Mouse (Mus musculus) layer of hippocampus, adult 18-20 months (tissue): ENCODE measurements around the gene Ppp1r15a. TPM values are rescaled to one million over a fixed set of nuclear protein-coding genes. Genes with fewer than 3 reads are reported as not detected.
"Not testable (repeated sequence)": the region's sequence is repeated elsewhere in the genome, so short reads cannot be mapped to it uniquely, and the experiment has no call there.

Experiments
- DNase-seq, 2 experiments: peaks; one replicate each; pipeline ENCODE4 v3.0.0; 2022; ENCODE audit warnings: low spot score in 2 of 2
- total RNA-seq, 2 experiments: library from RNA; stranded (reverse); gene quantifications; 2 replicates each; pipeline ENCODE4 v1.2.3; 2021

The Ppp1r15a gene
- total RNA-seq, 2 experiments from 2014 or later: 22.1 to 23.3 TPM

GRCm38 (mm10) chr7:45520605-45521004 is 5.5 kb downstream of the Ppp1r15a start:
- no peak for DNase-seq

GRCm38 (mm10) chr7:45519345-45520120 is 6.5 kb downstream of the Ppp1r15a start:
- no peak for DNase-seq

DNA sequence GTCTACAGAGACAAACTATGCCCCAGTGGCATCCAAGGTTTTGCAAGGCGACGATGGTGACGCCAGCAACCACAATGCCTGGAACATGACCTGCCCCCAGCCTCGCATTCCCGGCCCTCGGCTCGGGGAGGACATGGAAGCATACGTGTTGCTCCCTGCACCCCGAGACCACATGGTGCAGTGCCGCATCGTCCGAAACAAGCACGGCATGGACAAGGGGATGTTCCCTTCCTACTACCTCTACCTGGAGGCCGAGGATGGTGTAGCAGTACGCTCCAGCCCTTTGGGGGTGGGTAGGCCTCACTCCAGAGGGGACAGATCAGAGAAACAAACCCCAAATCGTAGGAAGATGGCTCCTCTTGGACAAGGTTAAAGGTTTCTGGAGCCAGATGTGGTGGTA is 7.5 kb downstream of the Ppp1r15a start:
- no peak for DNase-seq

- not testable (repeated sequence) for DNase-seq
Observed at GRCm38 (mm10) chr7:45516846-45517245, 9.2 kb downstream of the Ppp1r15a start.

DNA sequence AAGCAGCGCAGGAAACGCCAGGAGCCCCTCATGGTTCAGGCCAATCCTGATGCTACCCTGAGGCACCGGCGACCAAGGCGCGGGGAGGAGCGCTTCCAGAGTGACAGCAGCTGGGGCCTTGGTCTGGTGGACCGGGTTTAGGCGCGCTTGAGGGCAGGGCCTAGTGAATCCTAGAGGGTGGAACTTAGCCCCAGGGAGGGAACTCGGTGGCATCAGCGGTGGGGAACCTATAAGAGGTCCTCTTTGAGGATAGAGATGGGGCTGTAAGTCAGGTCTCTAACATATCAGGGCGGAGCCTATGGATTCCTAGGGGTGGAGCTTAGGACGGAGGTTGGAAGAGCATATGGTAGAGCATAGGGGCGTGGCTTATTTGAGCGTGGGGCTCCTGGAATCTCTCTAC is 10.6 kb downstream of the Ppp1r15a start:
- DNase-seq: no peak

- DNase-seq: no peak
Observed at GRCm38 (mm10) chr7:45514411-45514810, 11.7 kb downstream of the Ppp1r15a start.

GRCm38 (mm10) chr7:45509912-45510787 is 15.9 kb downstream of the Ppp1r15a start, which contains the start of gene Nucb1:
TSS of gene Nucb1 (minus strand) at chr7:45510406.
- DNase-seq: peak; percentile 89 to 92

DNA sequence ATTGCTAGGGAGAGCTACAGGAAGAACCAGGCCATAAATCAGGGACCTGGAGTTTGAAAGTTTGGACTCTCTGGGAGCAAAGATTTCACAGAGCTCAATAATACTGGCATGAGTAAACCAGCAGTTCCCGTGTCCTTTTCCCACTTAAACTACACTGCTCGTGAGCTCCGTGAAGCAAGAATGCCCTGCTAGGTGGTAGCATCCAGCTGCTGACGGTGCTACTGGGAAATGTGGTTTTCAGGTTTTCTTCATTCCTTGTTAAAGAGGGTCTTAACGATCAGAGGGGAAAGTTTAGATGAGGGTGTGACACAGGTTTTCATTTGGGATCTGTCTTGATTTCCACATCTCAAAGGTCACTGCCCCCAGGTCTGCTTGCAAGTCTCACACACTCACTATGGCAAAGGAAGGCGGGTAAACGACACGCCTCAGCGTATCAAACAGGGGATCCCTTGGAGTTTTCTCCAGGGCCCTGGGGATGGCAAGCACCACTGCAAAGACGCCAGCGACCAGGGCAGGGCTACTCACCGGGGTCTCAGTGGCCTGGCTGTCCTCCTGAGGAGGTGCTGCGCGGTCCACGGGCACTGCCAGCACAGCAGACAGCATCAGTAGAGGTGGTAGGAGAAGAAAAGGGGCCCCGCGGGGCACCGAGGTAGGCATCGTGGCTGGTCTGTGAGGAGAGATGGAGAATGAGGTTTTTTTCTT is 16.7 kb downstream of the Ppp1r15a start:
- DNase-seq: no peak

- no peak for DNase-seq
Observed at GRCm38 (mm10) chr7:45508561-45508960, 17.5 kb downstream of the Ppp1r15a start.

DNA sequence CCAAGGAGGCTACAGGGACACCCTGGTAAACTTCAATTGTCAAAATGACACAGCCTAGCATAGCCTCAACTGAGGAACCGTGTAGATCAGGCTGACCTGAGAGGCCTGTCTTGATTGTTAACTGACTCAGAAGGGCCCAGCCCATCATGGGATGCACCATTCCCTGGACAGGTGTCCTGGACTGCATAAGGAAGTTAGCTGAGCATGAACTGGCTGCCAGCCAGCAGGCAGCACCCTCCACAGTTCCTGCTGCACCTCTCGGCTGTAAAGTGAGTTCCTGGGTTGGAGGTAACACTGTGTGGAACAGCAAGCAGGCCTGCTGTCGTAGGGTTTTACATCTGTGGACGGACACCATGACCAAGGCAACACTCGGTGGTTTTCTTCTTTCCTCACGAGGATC is 18.5 kb downstream of the Ppp1r15a start:
- no peak for DNase-seq

GRCm38 (mm10) chr7:45498427-45498826 is 27.6 kb downstream of the Ppp1r15a start:
- no peak for DNase-seq

GRCm38 (mm10) chr7:45494548-45494947 is 31.5 kb downstream of the Ppp1r15a start:
- no peak for DNase-seq

DNA sequence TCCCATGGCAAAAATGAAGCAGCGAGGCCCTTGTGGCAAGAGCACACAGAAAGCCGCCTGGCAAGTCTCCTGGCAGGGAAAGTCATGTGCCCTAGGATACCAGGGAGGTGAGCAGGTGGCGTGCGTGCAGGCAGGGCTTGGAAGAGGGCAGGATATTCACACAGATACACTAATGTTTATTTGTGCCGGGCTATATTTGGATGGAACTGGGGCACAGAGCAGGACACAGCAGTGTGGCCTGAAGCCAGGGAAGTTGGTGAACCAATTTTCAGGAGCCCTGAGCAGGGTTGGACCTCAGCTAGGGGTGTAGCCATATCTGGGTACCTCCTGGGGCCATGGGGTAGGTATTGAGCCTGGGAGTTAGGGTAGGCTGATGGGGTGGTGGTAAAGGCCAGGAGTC is 33.1 kb downstream of the Ppp1r15a start:
- DNase-seq: no peak

DNA sequence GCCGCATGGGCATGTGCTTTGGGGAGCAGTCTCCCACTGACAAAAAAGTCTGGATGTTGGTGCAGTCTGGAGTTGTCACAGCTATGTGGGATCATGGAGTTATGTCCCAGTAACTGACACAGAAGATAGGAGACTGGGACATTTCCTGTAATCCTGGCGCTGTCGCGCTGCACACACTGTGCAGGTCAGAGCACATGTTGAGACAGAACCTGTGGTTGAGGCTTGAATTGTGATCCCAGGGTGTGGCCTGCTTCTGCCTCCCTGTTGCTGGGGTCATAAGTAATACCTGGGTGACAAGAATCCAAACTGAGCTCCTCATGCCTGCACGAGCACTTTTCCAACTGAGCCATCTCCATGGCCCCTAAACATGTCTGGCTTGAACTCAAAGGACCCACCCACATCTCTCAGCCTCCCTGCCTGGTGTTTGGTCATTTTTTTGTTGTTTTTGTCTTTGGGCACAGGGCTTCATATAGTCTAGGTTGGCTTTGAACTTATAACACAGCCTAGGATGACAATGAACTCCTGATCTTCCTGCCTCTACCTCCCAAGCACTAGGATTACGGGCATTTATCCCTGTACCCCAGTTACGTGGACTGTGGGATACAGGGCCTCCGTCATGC is 33.7 kb downstream of the Ppp1r15a start:
- no peak for DNase-seq

GRCm38 (mm10) chr7:45491264-45491663 is 34.8 kb downstream of the Ppp1r15a start:
- no peak for DNase-seq

- no peak for DNase-seq
Observed at GRCm38 (mm10) chr7:45490822-45491221, 35.2 kb downstream of the Ppp1r15a start.

- no peak for DNase-seq
Observed at GRCm38 (mm10) chr7:45489578-45489977, 36.5 kb downstream of the Ppp1r15a start.

- DNase-seq: peak in 1 of 2 experiments; percentile 49
Observed at GRCm38 (mm10) chr7:45488293-45489204, 37.5 kb downstream of the Ppp1r15a start, which contains the start of gene Dhdh. TSS of gene Dhdh (minus strand) at chr7:45488805.

GRCm38 (mm10) chr7:45487861-45488292 is 38.2 kb downstream of the Ppp1r15a start:
- no peak for DNase-seq
